Mouse (Mus musculus) urinary bladder, adult 18-20 months (tissue): ENCODE data around the gene Fbxw16.
"Not testable (repeated sequence)": the region's sequence is repeated elsewhere in the genome, so short reads cannot be mapped to it uniquely, and the experiment has no call there.

Experiments
- DNase-seq, 2 experiments: peaks; one replicate each; pipeline ENCODE4 v3.0.0; 2022; ENCODE audit warnings: low spot score in 2 of 2, mixed read lengths in 2 of 2

Gene Fbxw16

DNA sequence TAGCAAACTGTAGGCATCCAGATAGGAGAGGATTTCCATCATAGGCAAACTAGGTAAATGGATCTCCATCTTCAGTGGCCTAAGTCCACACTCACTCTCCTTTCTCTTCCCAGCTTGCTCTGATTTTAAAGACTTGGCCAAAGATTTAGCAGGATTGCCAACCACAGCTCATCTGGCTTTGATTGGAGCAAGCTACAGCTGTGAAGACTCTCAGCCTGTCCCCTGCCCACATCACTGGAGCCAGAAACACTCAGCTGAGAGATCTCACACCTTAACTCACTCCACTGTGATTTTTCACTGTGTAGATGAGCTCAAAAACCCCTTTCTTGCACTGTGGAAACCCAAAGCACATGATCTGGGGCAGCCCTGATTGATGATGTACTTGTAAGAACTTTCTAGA lies at the start of gene Fbxw16:
TSS of gene Fbxw16 (minus strand) at position 101 of the 400 bp plus-strand sequence.
- no peak for DNase-seq

DNA sequence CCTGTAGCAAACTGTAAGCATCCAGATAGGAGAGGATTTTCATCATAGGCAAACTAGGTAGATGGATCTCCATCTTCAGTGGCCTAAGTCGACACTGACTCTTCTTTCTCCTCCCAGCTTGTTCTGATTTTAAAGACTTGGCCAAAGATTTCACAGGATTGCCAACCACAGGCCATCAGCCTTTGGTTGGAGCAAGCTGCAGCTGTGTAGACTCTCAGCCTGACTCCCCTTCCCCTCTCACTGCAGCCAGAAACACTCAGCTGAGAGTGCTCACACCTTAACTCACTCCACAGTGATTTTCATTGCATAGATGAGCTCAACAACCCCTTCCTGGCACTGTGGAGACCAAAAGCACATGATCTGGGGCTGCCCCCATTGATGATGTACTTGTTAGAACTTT lies 46.8 kb upstream of the Fbxw16 start, which contains the start of gene Fbxw19:
TSS of gene Fbxw19 (minus strand) at position 101 of the 400 bp plus-strand sequence.
- DNase-seq = not testable (repeated sequence)

DNA sequence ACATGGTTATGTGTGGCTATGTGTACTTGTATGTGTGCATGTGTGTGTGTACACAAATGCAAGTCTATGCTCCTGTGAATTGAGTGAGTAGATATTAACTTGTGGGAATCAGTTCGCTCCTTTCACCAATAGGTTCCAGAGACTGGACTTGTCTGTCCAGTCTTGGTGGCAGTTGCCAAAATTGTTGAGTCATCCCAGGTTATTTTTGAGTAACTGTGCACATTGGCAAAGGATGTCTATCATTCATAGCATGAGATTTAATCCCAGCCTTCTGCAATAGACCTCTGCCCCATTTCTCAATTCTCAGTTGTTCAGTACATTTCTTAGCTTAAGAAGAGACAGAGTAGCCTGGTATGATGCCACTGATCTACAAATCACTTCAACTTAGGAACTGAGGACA lies 16.0 kb downstream of the Fbxw16 start:
- peak; percentile 3 to 14 for DNase-seq

DNA sequence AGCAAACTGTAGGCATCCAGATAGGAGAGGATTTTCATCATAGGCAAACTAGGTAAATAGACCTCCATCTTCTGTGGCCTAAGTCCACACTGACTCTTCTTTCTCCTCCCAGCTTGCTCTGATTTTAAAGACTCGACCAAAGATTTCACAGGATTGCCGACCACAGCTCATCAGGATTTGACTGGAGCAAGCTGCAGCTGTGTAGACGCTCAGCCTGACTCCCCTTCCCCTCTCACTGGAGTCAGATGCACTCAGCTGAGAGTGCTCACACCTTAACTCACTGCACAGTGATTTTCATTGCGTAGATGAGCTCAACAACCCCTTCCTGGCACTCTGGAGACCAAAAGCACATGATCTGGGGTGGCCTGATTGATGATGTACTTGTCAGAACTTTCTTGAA lies 44.7 kb downstream of the Fbxw16 start, which contains the start of gene Fbxw22:
TSS of gene Fbxw22 (minus strand) at position 101 of the 400 bp plus-strand sequence.
- not testable (repeated sequence) for DNase-seq
